Mouse (Mus musculus): Measurements from ENCODE around the gene Gm10639.
A peak's percentile ranks its signal among the peaks of the same experiment; 100 is the strongest.
"Not testable (repeated sequence)": the region's sequence is repeated elsewhere in the genome, so short reads cannot be mapped to it uniquely, and the experiment has no call there.

The Gm10639 gene

GRCm38 (mm10) chr9:78347004-78347403 is 57.3 kb downstream of the Gm10639 start:
- peak in 1 of 2 experiments; percentile 14 for DNase-seq (ENCODE audit: low spot score in 2 of 2)

GRCm38 (mm10) chr9:78348206-78349004 is 58.7 kb downstream of the Gm10639 start:
- peak in 1 of 2 experiments; percentile 56 for DNase-seq (ENCODE audit: low spot score in 2 of 2)

GRCm38 (mm10) chr9:78349141-78349540 is 59.4 kb downstream of the Gm10639 start:
- DNase-seq (ENCODE audit: low spot score in 2 of 2) = not testable (repeated sequence)

DNA sequence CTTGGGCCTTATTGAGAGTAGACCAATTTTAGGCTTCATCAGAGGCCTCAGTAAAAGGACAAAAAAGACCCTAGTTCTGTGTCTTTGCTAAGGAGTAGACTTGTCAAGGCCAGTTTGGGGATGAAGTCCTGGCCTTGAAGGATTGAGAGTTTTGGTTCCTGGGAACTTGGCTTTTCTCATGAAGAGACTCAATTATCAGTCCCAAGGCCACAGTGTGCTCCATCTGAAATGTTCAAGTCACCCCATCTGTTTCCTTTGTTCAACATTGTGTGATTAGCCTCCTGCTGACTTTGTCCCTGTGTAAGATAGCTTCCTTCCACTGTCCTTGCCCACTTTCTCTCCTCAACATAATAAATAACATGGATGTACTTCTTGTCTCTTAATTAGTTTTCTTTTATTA is 60.3 kb downstream of the Gm10639 start:
- DNase-seq (ENCODE audit: low spot score in 2 of 2) = not testable (repeated sequence)

GRCm38 (mm10) chr9:78351504-78352220 is 61.9 kb downstream of the Gm10639 start:
- no peak for DNase-seq (ENCODE audit: low spot score in 2 of 2)
